Mouse (Mus musculus) ES-CJ7 (cell line): ENCODE measurements around the gene Fuca1.

Experiments used
- DNase-seq: peaks from one replicate; pipeline ENCODE4 v3.0.0; 2011; ENCODE audit warnings: low read depth, low spot score

The Fuca1 gene

DNA sequence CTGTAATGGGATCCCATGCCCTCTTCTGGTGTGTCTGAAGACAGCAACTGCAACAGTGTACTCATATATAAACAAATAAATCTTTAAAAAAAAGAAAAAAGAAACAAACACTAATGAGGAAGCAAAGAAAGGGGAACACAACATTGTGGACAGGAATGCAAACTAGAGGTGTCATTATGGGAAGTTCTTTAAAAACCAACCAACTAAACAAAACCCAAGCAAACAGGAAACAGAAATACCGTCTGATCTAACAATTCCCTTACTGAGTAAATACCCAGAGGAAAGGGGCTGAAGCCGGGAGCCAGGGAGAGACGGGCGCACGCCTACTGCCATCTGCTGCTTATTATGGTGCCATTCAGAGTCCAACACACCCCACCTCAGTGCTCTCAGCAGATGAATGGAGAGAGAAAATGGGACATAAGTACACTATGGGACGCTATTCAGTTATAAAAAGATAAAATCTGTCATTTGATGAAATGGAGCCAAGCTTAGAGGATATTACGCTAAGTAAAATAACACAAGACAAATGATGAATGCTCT is 61.1 kb downstream of the Fuca1 start:
- no peak for DNase-seq

DNA sequence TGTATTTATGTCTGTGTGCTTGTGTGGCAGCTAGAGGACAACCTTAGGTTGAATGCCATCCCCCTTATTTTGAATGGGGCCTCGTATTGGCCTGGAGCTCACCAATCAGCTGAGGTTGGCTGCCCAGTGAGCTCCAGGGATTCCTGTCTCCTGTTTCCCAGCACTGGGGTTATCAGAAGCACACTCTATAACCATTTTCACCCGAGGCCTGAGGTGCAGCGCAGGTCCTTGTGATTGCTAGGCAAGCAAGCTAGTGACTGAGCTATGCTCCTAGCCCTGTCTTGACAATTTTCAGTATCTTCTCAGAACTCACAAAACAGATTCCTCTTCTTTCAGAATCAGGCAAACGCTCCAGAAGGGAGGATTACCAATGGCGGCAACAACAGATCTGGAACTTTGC is 64.0 kb downstream of the Fuca1 start:
- DNase-seq: no peak

DNA sequence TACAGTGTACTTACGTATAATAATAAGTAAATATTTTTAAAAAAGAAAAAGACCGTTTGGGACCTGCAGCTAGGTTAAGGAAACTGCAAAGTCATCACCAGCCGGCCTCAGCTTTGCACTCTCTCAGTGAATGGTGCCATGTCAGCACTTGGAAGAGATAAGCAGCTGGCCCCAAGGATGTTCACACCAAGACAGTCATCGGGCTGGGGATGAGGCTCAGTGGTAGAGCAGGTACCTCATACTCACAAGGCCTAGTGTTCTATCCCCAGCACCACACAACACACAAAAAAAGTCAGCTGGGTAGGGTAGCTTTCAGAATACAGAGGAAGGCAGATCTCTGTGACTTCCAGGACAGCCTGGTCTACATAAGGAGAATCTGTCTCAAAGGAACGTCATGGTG is 64.7 kb downstream of the Fuca1 start:
- DNase-seq: no peak

DNA sequence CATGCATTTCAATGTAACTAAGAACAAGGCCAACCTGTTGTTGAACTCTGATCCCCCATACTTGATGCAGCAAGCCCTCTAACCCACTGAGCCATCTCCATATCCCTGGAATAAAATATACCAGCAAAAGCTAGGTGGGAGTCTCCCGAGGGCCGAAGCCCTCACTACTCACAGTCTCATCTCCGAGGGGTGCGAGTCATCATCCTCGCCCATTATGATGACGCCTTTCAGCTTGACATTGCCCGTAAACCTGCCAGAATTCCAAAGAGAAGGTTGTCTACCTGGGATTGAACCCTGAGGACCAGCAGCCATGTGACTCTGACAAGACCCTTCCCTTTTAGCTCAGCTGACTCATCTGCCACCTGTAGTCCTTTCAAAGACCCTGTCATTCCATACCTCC is 65.2 kb downstream of the Fuca1 start:
- no peak for DNase-seq

DNA sequence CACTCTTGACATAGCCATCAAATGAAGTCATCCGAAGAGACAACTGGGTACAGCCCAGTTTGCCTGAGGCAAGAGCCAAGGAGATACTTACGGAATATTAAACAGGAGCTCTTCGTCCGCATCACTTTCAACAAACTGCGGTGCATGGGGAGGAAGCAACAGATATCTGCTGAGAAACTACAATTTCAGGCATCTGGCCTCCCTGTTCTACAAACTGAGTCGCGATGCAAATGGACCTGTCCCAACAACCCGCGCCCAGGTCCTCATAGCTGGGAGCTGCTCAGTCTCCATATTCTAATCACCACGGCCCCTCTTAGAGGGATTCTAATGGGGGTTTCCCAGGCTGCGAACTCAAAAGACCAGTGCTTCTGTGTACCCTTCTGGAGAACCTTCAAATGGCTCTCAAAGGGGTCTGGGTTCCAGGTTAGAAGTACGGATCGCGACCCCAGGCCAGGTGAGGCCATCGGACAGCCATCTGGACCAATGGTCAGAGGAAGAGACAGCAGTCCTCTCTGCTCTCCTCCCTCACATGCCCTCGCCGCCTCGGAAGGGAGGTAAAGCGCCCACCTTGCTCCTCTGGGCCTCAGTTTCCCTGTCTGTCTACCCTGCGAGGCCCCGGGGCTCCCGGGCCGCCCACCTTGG is 65.9 kb downstream of the Fuca1 start:
- DNase-seq: no peak

DNA sequence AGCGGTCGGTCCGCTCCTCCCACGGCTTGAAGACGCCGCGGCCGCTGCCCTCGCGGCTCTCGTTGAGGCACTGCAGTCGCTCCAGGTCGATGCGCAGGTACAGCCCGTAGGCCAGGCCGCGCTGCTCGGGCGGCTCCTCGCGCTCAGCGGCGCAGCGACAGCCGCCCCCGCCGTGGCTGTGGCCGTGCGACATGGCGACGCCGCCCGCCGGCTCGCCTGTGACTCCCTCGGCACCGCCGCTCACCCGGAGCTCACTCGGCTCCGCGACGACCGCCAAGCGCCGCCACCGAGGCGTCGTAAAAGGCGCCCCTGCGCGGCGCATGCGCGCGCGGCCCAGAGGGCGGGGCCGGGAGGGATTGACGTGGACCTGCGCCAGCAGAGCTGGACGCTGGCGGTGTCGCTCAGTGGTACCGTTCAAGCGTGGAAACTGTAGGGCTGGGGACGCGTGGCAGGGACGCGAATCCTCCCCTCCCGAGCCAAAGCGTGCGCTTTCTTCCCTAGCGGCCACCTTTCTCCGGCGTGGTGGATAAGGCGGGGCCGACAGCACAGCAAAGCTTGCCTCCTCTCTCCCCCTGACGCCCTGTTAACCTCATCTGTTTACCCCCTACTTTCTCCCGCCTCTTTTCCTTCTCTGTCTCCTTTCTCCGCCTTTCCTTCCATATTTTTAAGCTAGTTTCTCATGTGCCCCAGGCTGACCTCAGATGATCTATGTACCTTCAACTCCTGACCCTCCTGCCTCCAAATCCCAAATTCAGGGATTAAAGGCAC is 66.6 kb downstream of the Fuca1 start, which contains the start of gene Pithd1:
Gene Pithd1, minus strand, starts transcription at position 322 of the 768 bp plus-strand sequence.
- DNase-seq: peak; percentile 93

DNA sequence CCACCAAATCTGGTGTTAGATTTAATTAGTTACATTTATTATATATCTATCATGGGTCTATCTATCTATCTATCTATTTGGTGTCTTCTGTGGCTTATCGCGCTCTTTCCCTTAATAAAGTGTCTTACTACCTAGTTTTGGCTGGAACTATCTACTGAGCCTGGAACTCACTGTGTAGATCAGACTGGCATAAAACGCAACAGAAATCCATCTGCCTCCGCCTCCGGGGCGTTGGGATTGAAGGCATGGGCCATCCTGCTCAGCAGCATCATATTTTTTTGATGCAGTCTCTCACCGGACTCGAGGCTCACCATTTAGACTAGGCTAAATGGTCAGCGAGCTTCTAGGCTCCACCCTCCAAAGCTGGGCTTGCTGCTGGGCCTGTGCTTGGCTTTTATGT is 67.2 kb downstream of the Fuca1 start:
- no peak for DNase-seq
